Mouse (Mus musculus) heart, postnatal 0 days (tissue): ENCODE results near the gene Tmem131l. TPM values are rescaled to one million over a fixed set of nuclear protein-coding genes. Genes with fewer than 3 reads are reported as not detected.

ENCODE experiments used
- ATAC-seq: fragments of 200-750 bp; cut with Nextera tagmentation; 2 replicates; pipeline ENCODE4 v1.8.0; 2017; ENCODE audit warnings: low read depth, moderate number of reproducible peaks, moderate library complexity; ENCODE audit not compliant: insufficient read depth
- DNase-seq: peaks from one replicate; pipeline ENCODE4 v3.0.0-alpha.2; 2016; ENCODE audit warnings: low spot score
- H3K27ac ChIP-seq: fragments of 300-500 bp; sonication (generic); 2 replicates; pipeline ENCODE4 v1.5.1; 2014; ENCODE audit warnings: low read depth, mild to moderate bottlenecking
- H3K27me3 ChIP-seq: fragments of 300-500 bp; sonication (generic); 2 replicates; pipeline ENCODE4 v1.6.1; 2014; ENCODE audit warnings: low read length, mixed read lengths; ENCODE audit not compliant: control insufficient read depth, insufficient read depth
- H3K36me3 ChIP-seq: fragments of 300-500 bp; sonication (generic); replicated peaks from 2 replicates; pipeline ENCODE4 v1.6.1; 2014; ENCODE audit warnings: low read length, mixed read lengths; ENCODE audit not compliant: control insufficient read depth, insufficient read depth
- H3K4me1 ChIP-seq: fragments of 300-500 bp; sonication (generic); 2 replicates; pipeline ENCODE4 v1.6.1; 2014; ENCODE audit warnings: antibody characterized with exemption; ENCODE audit not compliant: control insufficient read depth, insufficient read depth
- H3K4me2 ChIP-seq: fragments of 300-500 bp; sonication (generic); 2 replicates; pipeline ENCODE4 v1.6.1; 2014; ENCODE audit warnings: low read depth, mild to moderate bottlenecking, low read length, moderate library complexity
- H3K4me3 ChIP-seq: fragments of 300-500 bp; sonication (generic); 2 replicates; pipeline ENCODE4 v1.5.1; 2014; ENCODE audit warnings: low read depth, low read length
- H3K9ac ChIP-seq: fragments of 300-500 bp; sonication (generic); replicated peaks from 2 replicates; pipeline ENCODE4 v1.6.1; 2014; ENCODE audit warnings: low read depth, low read length, mixed read lengths
- H3K9me3 ChIP-seq: fragments of 300-500 bp; sonication (generic); replicated peaks from 2 replicates; pipeline ENCODE4 v1.6.1; 2016; ENCODE audit warnings: low read length; ENCODE audit not compliant: control insufficient read depth
- CTCF ChIP-seq: IDR thresholded peaks from 2 replicates; pipeline ENCODE4 v1.5.1; 2016; ENCODE audit warnings: antibody characterized with exemption, control low read depth, low read depth
- EP300 ChIP-seq: IDR thresholded peaks from 2 replicates; pipeline ENCODE4 v1.6.1; 2016; ENCODE audit warnings: antibody characterized with exemption, low read depth
- WGBS: fragments of 180-500 bp; shearing (Covaris S2); extraction: QIAGEN DNeasy Blood & Tissue Kit; methylation state at CpG from one replicate; pipeline ENCODE4 v1.1.7; 2014; 5-methylcytosine and 5-hydroxymethylcytosine counted together
- polyA plus RNA-seq: library from polyadenylated mRNA; unstranded; fragments of >200 nt; fragmentation: Nextera tagmentation; extraction: Ambion mirVana; gene quantifications from 2 replicates; pipeline ENCODE4 v1.2.1, GENCODE M21; 2015
- total RNA-seq: library from RNA; depleted of rRNA; stranded (reverse); fragments of >200 nt; gene quantifications from 2 replicates; pipeline ENCODE4 v1.2.3, GENCODE M21; 2014; ENCODE audit warnings: low replicate concordance

Tmem131l gene
- total and polyA plus RNA-seq, 2 experiments from 2014 or later = 16.5 to 32.6 TPM

DNA sequence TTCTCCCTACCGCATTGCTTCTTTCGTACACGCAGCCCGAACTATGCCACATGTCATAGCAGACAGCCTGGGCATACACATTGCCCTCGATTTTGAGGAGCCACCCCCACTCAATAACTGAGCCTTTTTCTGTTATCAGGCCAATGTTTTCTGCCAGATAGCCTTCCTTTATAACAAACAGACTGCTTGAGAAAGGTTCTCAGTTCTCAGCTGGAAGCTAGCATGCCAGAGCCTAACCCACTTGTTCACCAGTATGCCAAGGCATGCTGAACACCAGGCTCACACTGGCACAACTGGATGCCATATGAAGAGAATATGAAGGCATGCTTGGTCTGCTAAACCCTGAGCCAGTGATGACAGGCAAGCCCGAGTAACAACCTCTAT is 17.8 kb downstream of the Tmem131l start:
- 75% methylated on average over 6 of the region's 6 CpGs for WGBS
- Histone ChIP-seq H3K9ac (no peak overlapping the region), H3K27me3 (no peaks in the 10 kb centered on the region), H3K27ac (no peak overlapping the region), H3K36me3 (peaks cover 9% of the 10 kb centered on the region), H3K4me3 (no peak overlapping the region), H3K4me1 (peaks cover 5% of the 10 kb centered on the region; the same call in 1 of the 2 replicates), H3K4me2 (no peak overlapping the region), H3K9me3 (no peaks in the 10 kb centered on the region)
- DNase-seq (no peak), ATAC-seq (no peak)
- TF ChIP-seq CTCF (no peak), EP300 (no peak)

DNA sequence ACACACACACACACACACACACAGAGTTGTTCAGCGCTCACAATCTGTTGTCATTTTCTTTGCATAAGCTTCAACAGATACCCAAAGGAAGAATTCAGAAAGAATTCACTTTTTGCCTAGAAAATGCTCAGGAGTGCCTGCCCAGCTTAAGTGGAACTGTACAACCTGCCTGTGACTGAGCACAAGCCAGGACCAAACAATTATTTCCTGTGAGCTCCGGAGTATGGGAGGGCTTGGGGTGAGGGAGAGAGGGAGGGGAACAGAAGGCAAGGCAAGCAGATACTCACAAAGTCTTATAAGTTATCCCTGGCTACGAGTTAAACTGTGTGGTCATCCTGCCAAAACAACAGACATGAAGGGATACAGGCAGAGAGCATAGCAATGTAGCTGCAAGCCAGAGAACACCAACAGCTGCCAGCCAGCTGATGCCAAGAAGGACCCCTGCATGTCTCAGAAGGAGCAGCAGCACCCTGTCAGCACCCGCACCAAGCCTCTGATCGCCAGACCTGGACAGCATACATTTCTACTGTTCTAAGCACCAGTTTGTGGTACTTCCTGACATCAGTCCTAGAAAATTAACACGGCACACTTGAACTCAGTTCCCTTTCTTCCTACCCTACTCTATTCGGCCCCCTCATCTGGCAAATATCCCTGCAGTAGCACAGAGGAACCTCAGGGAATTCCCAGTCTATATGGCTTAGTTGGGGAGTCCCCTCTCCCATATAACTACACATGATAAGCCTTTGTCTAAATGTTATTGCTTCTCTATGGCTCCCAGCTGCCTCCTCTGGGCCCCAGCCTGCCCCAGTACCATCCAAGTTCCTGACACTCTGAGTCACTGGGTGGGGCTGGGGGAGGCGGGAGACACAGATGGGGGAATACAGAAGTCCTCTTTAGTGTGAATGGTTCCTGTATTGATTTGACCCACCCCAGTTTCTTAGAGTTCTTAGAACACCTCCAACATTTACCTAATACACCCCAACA is 18.5 kb downstream of the Tmem131l start:
- ATAC-seq (no peak), DNase-seq (no peak)
- no peaks in the 10 kb centered on the region for H3K27me3 ChIP-seq
- peaks cover 9% of the 10 kb centered on the region; the same call in 1 of the 2 replicates for H3K36me3 ChIP-seq
- no peak overlapping the region for H3K4me2 ChIP-seq
- WGBS = 56% methylated on average over 8 of the region's 8 CpGs
- no peaks in the 10 kb centered on the region for H3K9me3 ChIP-seq
- H3K4me1 ChIP-seq = peaks cover 5% of the 10 kb centered on the region; the same call in 1 of the 2 replicates
- no peak overlapping the region for H3K9ac ChIP-seq
- H3K27ac ChIP-seq = no peak overlapping the region
- TF ChIP-seq CTCF (no peak), EP300 (no peak)
- H3K4me3 ChIP-seq = no peak overlapping the region

- Histone ChIP-seq H3K27me3 (no peaks in the 10 kb centered on the region), H3K4me3 (no peak overlapping the region), H3K9ac (no peak overlapping the region), H3K27ac (no peak overlapping the region), H3K4me2 (no peak overlapping the region), H3K9me3 (no peaks in the 10 kb centered on the region), H3K36me3 (peaks cover 9% of the 10 kb centered on the region; the same call in 1 of the 2 replicates), H3K4me1 (no peaks in the 10 kb centered on the region)
- DNase-seq (no peak), ATAC-seq (no peak)
- WGBS = 92% methylated on average over 3 of the region's 3 CpGs
- no peak for TF ChIP-seq EP300
- no peak for TF ChIP-seq CTCF
Observed at GRCm38 (mm10) chr3:84020528-84020927, 19.4 kb downstream of the Tmem131l start.

DNA sequence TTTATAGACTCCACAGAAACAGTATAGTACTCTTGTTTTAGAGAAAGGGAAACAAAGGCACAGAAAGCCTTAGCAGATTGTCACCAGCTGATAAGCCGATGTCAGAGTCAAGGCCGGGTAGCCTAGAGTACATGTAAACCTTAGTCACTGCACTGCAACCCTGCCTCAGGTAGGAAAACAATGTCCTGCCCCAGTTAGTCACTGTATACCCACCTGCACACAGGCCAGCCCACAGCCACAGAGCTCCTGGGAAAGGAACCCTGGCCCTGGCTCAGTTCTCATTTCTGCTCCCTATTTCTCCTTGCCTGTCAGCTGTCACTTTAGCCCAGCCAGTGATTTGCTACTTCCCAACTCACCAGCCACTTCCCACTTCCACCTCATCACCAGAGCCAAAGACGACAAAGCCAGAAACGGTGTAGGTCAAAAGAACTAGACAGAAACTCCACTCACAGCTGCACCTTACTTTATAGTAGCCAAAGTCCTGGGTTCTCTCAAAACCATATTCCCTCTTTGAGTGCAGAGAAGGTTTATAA is 24.4 kb downstream of the Tmem131l start:
- ATAC-seq (no peak), DNase-seq (no peak)
- H3K36me3 ChIP-seq = peaks cover 16% of the 10 kb centered on the region
- no peaks in the 10 kb centered on the region for H3K9me3 ChIP-seq
- no peak overlapping the region for H3K4me2 ChIP-seq
- 0 out of 2 replicates have a peak, but pooled peaks cover 7% of the 10 kb centered on the region for H3K4me1 ChIP-seq
- TF ChIP-seq EP300 = no peak
- TF ChIP-seq CTCF = no peak
- no peak overlapping the region for H3K9ac ChIP-seq
- no peak overlapping the region for H3K27ac ChIP-seq
- 60% methylated on average over 4 of the region's 4 CpGs for WGBS
- H3K27me3 ChIP-seq = no peaks in the 10 kb centered on the region
- H3K4me3 ChIP-seq = no peak overlapping the region

- no peak overlapping the region for H3K4me2 ChIP-seq
- no peak overlapping the region for H3K27ac ChIP-seq
- DNase-seq (no peak), ATAC-seq (no peak)
- no peak overlapping the region for H3K4me3 ChIP-seq
- peaks cover 13% of the 10 kb centered on the region for H3K36me3 ChIP-seq
- H3K4me1 ChIP-seq = 0 out of 2 replicates have a peak, but pooled peaks cover 7% of the 10 kb centered on the region
- WGBS = 72% methylated on average over 5 of the region's 5 CpGs
- H3K9ac ChIP-seq = no peak overlapping the region
- no peak for TF ChIP-seq EP300
- no peak for TF ChIP-seq CTCF
- no peaks in the 10 kb centered on the region for H3K9me3 ChIP-seq
- H3K27me3 ChIP-seq = no peaks in the 10 kb centered on the region
Observed at GRCm38 (mm10) chr3:84010995-84011663, 28.8 kb downstream of the Tmem131l start.
